Mouse (Mus musculus) NIH3T3 (cell line): ENCODE results near the gene Slc24a4.
"Not testable (repeated sequence)": the region's sequence is repeated elsewhere in the genome, so short reads cannot be mapped to it uniquely, and the experiment has no call there.

Experiments used
- DNase-seq: peaks from one replicate; pipeline ENCODE4 v3.0.0-alpha.2; 2012; ENCODE audit warnings: low read depth

The Slc24a4 gene

GRCm38 (mm10) chr12:102166691-102167261 is 38.2 kb downstream of the Slc24a4 start:
- no peak for DNase-seq

GRCm38 (mm10) chr12:102167302-102167701 is 38.8 kb downstream of the Slc24a4 start:
- DNase-seq = no peak

- DNase-seq = no peak
These were observed 44.2 kb downstream of the Slc24a4 start for GRCm38 (mm10) chr12:102172746-102173145.

GRCm38 (mm10) chr12:102173345-102173744 is 44.8 kb downstream of the Slc24a4 start:
- DNase-seq = no peak

- no peak for DNase-seq
These were observed 52.0 kb downstream of the Slc24a4 start for GRCm38 (mm10) chr12:102180371-102181074.

DNA sequence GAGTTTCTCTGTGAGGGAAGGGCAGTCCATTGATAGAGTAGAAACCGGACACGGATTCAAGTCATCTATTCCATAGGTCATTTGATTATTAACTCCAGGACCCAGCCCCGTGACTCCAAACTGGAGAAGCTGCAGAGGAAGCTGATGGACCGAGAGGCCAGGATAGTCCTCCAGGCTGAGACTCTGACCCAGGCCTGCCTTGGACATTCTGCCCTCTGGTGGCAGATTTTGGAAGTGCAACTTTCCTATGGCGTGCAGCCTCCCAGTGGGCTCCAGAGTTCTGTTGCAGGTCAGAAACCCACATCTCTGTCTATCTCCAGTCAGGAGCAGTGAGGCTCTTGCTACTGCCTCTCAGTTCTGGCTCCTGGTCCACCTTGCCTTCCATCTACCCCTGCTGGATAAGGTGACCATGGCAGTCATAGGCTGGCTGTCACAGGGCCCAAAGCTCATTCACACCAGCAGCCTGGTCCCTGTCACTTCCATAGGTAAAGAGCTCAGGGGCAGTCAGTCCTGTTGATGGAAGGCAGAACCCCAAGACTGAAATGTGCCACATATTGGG is 53.3 kb downstream of the Slc24a4 start:
- DNase-seq = peak; percentile 64

DNA sequence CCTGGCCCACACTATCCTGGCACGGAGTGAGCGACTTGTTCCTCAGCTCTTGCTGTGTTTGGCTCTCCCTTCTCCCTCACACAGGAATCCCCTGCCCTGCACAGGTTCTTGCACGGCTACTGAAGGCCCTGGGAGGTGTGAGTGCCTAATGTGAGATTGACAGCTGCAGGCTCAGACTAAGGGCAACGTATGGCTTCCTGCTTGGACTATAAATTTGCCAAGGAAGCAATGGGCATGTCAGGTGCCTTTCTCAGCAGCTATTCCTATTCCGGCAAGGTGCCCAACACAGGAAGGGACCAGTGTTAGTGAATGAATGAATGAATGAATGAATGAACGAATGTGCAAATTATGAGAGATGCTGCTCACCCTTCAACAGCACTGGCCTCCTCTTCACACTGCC is 54.1 kb downstream of the Slc24a4 start:
- no peak for DNase-seq

DNA sequence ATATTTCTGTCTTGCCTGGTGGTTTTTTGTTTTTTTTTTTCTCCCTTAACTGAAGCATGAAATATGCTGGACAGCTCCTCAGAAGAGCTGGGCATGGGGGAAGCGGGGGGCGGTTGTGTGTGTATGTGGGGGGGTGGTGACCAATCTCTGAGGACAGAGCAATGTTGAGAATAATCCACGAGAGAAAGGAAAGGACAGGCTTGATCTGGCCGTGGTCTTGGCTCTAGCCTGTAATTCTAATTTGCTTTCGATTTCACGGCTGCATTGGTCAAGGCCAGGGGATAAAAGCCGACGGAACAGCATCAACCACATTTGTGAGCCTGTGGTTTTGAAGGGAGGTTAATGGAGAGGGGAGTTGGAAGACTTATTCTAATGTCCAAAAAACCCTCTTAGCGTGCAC is 54.7 kb downstream of the Slc24a4 start:
- DNase-seq = peak; percentile 4

DNA sequence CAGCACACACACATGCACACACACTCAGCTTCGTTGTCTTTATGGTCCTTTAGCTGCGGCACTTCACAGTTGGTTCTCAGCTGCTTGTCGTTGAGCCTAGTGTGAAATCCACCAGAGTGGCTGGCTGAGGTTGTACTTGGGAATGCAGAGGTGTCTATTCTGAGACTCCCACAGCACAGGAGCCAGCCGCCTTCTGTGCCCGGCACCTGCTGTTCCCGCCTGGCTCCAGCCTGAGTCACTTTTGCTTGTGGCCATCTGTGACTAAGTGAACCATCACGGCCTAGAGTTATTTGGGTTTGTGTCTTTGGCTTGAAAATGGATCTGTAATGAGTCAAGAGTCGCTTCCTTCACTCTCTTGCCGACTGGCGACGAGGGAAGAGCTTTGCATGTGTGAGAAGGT is 62.3 kb downstream of the Slc24a4 start:
- DNase-seq = no peak

DNA sequence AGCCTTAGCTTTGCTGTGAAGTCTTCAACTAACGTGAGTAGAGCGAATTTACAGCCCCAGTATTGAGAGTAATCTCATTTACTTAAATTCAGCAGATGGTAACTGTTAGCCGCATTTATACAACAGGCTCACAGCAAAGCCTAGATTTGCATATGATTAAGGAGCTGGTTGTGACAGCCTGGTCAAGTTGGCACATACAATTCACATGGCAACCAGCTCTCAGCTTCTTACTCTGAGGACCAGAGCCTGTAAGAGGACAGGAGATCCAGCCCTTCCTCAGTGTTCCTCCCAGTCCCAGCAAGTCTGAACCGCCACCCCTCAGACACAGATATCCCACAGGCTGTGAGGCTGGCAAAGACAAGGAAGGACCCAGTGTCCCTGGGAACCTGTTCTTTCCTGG is 73.0 kb downstream of the Slc24a4 start:
- DNase-seq = no peak

GRCm38 (mm10) chr12:102202901-102203300 is 74.4 kb downstream of the Slc24a4 start:
- DNase-seq = peak; percentile 9

- no peak for DNase-seq
These were observed 77.9 kb downstream of the Slc24a4 start for GRCm38 (mm10) chr12:102206471-102206870.

GRCm38 (mm10) chr12:102207245-102207644 is 78.7 kb downstream of the Slc24a4 start:
- DNase-seq = no peak

DNA sequence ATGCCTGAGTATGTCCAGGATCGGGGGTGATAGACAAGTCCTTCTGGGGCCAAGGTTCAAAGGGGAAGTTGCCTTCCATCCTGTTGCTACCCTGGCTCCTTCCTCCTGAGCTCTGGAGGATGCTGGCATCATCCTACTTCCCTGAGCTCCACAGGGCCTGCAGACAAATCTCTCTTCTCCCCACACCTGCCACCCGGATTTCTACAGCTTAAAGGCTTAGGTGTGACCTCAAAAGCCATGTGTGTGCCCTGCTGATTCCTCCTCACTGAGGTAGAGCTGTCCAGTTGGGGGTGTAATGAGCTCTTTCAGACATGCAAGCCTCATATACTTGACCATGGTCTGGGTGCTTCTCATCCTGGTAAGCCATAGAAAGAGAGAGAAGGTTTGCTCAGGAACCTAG is 82.3 kb downstream of the Slc24a4 start:
- no peak for DNase-seq

- DNase-seq = no peak
These were observed 94.9 kb downstream of the Slc24a4 start for GRCm38 (mm10) chr12:102223404-102223803.

GRCm38 (mm10) chr12:102224112-102224511 is 95.6 kb downstream of the Slc24a4 start:
- DNase-seq = not testable (repeated sequence)

- DNase-seq = peak; percentile 17
These were observed 96.6 kb downstream of the Slc24a4 start for GRCm38 (mm10) chr12:102225165-102225564.

DNA sequence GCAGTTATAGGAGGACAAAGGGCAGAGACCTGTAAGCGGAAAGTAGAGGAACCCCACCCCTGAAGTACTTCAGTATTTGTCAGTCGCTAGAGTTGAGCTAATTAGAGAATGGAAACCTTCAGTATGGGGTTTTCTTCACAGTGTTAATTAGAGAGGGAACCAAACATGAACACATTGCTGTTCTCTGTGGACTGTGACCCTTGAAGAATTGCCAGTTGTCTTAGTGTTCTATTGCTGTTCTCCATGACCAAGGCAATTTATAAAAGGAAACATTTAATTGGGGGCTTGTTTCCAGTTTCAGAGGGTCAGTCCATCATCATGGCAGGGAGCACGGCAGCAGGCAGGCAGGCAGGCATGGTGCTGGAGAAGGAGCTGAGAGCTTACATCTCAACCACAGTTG is 107.0 kb downstream of the Slc24a4 start:
- no peak for DNase-seq

DNA sequence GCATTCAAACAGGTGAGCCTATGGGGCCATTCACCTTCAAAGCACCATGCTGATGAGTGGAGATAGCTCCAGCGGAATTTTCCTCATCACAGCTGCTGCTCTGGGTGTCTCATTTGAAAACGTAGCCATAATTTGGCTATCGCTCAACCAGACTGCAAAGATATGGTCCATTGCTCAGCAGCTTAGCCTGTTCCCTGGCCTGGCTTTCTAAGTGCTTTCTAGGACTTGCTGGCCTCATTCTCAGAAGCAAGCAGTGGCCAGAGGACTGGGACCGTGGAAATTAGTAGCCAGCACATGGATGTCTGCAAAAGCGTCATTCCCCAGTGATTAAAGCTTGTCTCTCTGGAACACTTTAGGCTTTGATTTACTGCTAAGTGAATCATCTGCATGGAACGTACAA is 107.8 kb downstream of the Slc24a4 start:
- DNase-seq = no peak

- no peak for DNase-seq
These were observed 113.7 kb downstream of the Slc24a4 start for GRCm38 (mm10) chr12:102242076-102242722.

DNA sequence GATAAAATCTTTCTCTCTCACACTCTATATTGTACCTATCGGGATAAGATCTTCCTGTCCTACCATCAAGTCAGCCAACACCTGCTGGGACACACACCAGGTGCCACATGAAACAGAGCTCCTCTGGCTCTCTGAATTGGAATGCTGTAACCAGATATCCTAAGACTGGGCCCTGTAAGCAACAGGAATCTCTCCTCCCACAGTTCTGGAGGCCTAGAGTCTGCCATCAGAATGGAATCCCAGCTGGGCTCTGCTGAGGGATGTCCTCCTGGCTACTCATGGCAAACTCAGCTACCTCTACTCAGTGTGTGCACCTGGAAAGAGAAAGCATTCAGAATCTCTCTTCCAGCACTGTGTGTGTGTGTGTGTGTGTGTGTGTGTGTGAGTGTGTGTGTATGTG is 115.4 kb downstream of the Slc24a4 start:
- DNase-seq = no peak

GRCm38 (mm10) chr12:102246226-102246625 is 117.7 kb downstream of the Slc24a4 start:
- no peak for DNase-seq

- DNase-seq = no peak
These were observed 119.6 kb downstream of the Slc24a4 start for GRCm38 (mm10) chr12:102248104-102248503.
